Mouse (Mus musculus) E14TG2a.4 (cell line): Measurements from ENCODE around the gene Plxna3.

Source experiments
- CTCF ChIP-seq: conservative IDR thresholded peaks from 2 replicates; pipeline ENCODE4 v1.5.1; 2014; ENCODE audit warnings: low read length
- POU5F1 ChIP-seq: IDR thresholded peaks from 2 replicates; pipeline ENCODE4 v1.6.1; 2014; ENCODE audit warnings: low read length, borderline replicate concordance

GRCm38 (mm10) chrX:74329215-74329671 is 377 bp downstream of the Plxna3 start:
- TF ChIP-seq CTCF, result no peak
- TF ChIP-seq POU5F1, result no peak
